Mouse (Mus musculus) brain, embryonic 14.5 days (tissue): ENCODE measurements at regions not wholly inside any gene's neighbourhood (a gene's known extent, or its start where the extent isn't known, plus 50 kb on each side); places are given as distances from the start of the nearest gene placed in this dataset.

Source experiments
- DNase-seq: peaks from one replicate; pipeline ENCODE4 v3.0.0-alpha.2; 2011; ENCODE audit warnings: low read depth
- CTCF ChIP-seq: fragments of 200-500 bp; IDR thresholded peaks from 2 replicates; pipeline ENCODE4 v1.5.1; 2012; ENCODE audit warnings: inconsistent platforms, mild to moderate bottlenecking, moderate library complexity, borderline replicate concordance; ENCODE audit not compliant: insufficient read depth, insufficient read length; ENCODE audit errors: extremely low read depth
- POLR2A ChIP-seq: fragments of 200-500 bp; IDR thresholded peaks from 2 replicates; pipeline ENCODE4 v1.6.1; 2012; ENCODE audit warnings: mild to moderate bottlenecking, inconsistent platforms, borderline replicate concordance; ENCODE audit not compliant: poor library complexity, insufficient read depth, insufficient read length, severe bottlenecking; ENCODE audit errors: extremely low read depth

DNA sequence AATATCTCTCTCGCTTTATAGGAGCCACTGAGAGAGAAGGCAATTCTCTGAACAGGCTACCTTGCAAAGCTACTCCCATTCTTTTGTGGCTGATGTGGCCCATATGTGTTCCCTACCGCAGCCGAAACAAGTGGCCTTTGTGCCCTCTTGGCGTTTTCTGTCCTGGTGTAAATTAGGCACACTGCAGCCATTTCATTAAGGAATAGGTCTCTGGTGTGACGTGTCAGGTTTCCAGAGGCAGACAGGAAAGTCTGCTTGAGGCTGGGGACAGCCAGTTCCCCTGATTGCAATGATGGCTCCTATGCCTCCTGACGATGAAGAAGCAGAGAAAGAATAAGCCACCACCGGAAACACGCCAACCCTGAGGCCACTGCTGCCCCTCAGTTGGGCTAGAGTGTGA, 59.3 kb upstream of the Bcor start:
- TF ChIP-seq POLR2A: no peak
- no peak for TF ChIP-seq CTCF

DNA sequence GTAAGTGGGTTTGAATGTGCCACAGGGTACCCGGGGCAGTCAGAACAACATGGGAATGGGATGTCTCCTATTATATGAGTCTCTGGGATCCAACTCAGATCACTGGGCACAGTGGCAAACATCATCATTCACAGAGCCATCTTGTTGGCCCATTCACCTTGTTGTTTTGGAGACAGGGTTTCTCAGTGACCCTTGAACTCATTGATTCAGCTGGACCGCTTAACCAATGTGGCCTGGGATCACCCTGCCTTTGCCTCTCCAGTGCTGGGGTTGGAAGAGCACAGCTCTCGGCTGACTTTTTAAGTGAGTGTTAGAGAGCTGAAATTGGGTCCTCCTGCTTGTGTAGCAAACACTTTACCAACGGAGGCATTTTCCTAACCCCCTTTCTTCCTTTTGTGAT, 64.2 kb upstream of the Bcor start:
- DNase-seq: no peak
- TF ChIP-seq CTCF: no peak
- no peak for TF ChIP-seq POLR2A

More for the DNA sequence above, 59.3 kb upstream of the Bcor start:
- no peak for DNase-seq

DNA sequence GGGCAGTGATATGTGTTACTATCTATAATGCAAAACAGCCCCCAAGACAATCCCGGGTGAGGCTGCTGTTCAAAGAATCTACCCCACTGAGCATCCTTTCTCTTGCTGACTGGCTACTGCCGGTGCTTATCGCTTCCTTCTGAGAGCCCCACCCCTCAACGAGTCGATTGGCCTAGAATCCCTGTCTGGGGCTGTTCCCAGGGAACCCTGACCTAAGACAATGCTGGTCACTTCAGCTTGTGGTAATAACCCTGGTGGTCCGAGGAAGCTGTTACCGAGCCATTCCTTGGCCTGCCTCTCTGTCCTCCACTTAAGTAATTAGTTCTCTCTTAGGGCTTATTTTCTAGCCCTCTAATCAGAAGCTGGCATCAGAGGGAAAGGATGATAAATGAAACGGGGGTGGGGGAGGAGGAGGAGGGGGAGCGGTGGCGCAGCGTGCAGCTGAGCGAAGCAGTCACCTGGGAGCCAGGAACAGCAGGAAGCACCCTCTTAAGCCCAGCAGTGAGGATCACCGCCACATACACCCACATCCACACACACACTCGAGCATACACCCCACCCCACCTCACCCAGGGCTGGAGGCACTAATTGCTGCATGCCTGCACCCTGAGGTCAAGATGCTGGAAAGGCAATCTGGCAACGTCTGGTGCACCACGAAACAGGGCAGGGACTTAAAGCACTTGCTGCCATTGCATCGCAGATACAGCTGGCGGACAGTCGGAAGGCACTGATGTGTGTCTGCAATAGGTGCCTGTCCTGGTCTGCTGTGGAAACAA, 65.1 kb upstream of the Bcor start:
- TF ChIP-seq CTCF: no peak
- no peak for TF ChIP-seq POLR2A
- peak; percentile 43 for DNase-seq

DNA sequence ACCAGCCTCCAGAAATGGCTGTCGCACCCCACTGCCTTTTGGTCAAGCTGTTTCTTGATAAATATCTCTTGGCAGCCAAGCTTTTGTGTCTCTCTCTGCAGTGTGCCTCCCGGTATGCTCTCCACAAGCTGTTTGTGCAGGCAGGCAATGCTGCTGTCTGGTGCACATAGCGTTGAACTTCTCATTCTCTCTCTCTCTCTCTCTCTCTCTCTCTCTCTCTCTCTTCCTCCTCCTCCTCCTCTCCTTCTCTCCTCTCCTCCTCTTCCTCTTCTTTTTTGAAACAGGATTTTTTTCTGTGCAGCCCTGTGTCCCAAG, 65.7 kb upstream of the Bcor start:
- no peak for TF ChIP-seq POLR2A
- peak; percentile 45 for DNase-seq

DNA sequence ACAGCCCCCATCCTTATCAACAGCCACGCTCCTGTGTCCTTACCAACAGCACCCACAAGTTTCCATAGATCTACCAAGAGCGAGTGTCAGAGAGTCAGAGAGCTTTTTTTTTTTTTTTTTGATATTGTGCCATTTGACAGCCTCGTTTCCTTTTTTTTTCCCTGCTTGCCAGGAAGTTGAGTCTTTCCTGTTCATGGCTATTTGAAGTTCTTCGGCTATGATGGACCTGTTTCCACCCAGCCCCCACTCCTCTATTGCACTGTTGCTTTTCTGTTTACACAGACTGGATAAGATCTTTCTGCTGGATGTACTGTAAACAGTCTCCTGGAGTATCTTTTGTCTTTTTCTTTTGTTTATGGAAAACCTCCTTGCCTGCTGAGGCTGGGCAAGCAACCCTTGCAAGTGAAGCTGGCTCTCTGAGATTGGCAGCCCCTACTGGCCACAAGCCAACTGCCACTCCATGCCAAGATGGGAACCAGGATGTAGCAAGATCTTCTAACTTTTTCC, 80.4 kb upstream of the Bcor start:
- TF ChIP-seq CTCF (no peak), POLR2A (no peak)
- DNase-seq: peak; percentile 76

DNA sequence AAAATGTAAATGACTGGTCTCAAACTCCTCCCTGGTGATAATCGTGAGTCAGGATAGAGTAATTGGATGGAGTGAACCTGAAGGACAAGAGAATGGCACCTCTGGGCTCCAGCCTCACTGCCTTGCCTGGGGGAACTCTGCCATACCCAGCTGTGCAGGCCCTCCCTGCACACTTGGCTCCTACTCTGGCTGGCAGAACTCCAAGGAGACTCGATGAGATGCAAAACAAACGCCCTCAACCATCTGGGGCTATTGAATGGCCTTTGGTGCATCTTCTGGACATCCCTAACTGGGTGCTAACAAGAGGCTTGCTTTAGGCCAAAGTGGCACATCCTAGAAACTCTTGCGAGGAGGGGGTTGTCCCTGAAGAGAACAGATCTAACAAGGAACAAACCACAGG, 81.6 kb upstream of the Bcor start:
- TF ChIP-seq POLR2A (no peak), CTCF (no peak)
- DNase-seq: peak; percentile 57

DNA sequence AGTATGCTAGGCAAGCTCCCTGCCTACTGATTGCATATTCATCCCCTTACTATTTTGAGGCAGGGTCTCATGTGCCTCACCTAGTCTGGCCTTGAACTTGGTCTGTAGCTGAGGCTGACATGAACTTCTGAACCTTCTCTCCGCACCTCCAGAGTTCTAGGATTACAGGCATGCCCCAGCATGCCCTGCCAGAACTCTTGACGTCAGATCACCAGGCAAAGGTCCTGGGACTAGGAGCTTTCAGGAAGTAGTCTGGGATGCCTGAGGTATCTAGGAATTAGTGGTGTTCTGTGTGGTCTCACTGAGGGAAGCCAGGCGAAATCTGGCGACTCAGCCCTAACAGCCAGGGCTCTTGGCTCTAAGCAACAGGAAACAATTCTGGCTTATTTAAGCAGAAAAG, 88.9 kb upstream of the Bcor start:
- TF ChIP-seq POLR2A (no peak), CTCF (no peak)
- no peak for DNase-seq

DNA sequence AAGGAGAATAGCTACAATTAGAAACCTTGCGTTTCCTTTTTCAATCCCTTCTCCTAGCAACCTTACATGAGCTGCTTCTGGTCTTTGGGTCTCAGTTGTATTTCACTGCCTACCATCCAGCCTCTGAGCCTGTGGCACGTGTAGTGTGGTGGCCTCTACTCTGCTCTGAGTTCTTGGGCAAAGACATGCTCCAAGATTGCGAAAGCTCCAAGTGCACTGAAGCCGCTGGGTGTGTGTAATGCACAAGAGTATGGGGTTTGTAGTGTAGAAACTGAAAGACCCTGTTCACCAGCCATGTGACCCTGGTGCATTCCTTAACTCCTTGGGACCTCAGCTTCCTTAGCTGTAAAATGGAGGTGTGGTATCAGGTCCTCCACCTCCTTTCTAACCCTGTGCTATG, 89.8 kb upstream of the Bcor start:
- DNase-seq: no peak
- TF ChIP-seq CTCF (no peak), POLR2A (no peak)

DNA sequence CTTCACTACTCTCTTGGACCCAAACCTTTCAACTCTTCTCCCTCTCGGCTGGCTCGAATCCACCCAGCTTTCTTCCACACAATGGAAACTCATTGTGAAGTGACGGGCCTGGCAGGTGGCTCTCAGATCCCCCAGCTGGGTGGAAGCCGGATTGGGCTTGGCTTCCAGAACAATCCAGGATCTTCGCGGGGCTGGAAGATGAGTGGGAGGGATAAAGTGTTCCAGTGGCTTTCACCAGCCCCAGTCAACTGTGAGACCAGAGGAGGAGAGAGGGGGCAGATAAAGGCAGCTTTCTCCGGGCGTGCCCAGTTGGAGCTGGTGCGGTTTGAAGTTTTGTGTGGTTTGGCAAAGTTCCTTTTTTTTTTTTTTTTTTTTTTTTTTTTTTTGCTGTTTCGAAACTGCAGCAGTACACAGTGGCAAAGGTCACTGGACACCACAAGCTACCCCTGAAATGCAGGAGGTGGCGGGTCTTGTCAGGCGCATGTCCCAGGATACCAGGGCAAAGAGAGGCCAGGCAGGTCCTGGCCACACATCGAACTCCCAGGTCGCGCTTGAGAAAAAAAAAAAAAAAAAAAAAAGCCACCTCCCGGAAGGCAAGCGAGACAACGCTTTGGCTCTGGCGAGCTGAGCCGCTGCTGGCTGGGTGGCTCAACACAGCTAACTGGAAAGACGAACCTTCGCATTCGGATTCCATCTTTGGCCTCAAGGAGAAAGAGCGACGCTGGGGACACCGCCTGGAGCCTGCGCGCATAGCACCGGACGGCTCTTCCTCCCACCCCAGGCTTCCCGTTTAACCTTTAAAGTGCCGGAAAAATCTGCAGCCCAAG, 91.9 kb upstream of the Bcor start:
- no peak for TF ChIP-seq POLR2A
- TF ChIP-seq CTCF: peak; percentile 59
- peak; percentile 89 for DNase-seq

DNA sequence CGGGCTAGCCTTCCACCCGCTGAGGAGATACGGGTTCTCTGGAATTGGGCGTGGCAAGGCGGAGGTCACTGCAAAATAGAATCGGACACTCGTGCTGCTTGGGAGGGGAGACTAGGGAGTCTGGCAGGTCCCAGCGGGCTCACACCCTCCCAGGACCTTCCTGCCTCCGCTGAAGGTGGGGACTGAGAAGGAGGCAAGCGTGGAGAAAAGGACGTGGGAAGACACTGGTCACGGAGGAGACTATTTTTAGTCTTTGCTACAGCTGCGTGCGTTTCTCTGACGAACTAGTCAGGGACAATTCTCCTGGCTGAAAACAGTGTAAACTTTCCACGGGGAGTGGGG, 92.5 kb upstream of the Bcor start:
- no peak for DNase-seq
- no peak for TF ChIP-seq POLR2A

DNA sequence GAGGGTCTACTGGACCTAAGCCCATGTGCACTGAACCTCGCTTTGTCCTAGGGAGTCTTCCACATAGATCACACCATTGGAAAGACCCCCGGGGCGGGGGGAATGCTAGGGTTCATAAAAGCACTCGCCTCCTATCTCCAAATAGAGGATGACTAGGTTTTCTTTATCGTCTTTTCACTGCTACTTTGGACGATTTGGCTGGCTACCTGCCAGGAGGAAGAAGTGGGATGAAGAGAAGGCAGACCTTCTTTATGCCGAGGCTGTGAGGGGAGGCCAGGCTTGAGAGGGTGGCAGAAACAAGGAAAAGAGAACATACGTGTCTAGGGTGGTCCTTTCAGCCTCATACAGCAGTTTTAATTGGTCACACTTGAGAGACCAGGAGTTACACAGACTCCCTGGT, 96.6 kb upstream of the Bcor start:
- TF ChIP-seq POLR2A (no peak), CTCF (no peak)
- DNase-seq: no peak

DNA sequence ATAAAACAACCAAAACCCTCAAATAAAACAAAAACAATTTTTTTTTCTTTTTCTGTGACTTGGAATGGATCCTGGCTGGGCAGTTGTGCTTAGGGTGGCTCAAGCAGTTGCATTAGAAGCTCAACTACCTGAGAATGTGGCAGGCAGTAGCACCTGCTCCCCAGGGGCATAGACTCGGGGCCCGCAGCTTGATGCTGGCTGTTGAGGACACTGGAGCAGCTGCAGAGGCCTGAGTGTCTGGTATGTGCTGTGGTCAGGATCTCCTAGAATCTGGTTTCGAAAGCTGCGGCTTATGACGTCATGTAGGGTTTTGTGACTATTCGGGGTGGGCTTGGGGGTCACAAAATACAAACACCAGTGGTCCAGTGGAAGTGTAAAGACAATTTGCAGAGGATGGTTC, 103.7 kb upstream of the Bcor start:
- DNase-seq: no peak
- TF ChIP-seq POLR2A: no peak
- TF ChIP-seq CTCF: no peak
